Mouse (Mus musculus) liver, adult (tissue): ENCODE data around the gene Cdca5.

Source experiments
- GATA4 ChIP-seq: IDR thresholded peaks from 2 replicates; pipeline ENCODE4 v1.6.1; 2014; ENCODE audit warnings: mild to moderate bottlenecking, low read length; ENCODE audit not compliant: insufficient replicate concordance

The Cdca5 gene

GRCm38 (mm10) chr19:6084478-6085248 is at the start of gene Cdca5, which contains the start of gene Zfpl1:
TSS of gene Cdca5 (plus strand) at chr19:6084983.
TSS of gene Zfpl1 (minus strand) at chr19:6084956.
- peak; percentile 83; the same call in 1 of the 2 replicates for TF ChIP-seq GATA4

DNA sequence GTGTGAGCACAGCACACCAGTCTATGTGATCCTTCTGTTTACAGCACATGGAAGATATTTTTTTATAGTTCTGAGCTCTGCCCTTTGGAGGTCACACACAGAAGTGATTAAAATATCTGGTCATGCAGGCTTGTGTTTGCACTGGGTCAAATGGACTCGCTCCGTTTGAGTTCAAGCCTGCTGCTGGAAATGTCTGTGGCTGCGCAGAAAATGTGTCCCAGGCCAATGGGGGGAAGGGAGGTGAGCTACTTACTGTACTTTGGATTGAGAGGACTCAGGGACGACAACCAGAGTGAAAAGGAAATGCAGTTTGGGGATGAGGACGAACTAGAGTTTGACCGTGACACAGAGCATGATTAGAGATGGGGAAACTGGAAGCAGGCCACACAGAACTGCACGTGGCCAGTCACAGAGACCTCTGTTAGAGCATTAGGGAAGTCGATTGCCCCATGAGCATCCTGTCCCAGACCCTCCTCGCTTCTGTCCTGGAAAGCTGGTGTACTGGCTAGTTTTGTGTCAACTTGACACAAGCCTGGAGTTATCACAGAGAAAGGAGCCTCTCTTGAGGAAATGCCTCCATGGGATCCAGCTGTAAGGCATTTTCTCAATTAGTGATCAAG is 48.7 kb upstream of the Cdca5 start:
- TF ChIP-seq GATA4: peak; percentile 25; the same call in 1 of the 2 replicates

DNA sequence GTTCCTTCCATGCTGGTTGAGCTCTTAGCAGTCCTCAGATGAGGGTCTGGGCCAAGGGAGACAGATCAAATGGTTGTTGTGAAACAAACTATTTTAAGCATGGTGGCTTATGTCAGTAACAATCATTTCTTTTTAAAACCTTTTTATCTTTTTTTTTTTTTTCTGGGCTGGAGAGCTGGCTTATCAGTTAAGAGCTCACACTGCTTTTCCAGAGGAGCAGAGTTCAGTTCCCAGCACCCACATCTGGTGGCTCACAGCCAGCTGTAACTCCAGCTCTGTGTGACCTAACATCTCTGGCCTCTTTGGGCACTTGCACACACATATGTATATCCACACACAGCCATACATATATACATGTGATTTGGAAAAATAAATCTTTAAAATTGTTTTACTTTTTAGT is 47.1 kb upstream of the Cdca5 start:
- no peak for TF ChIP-seq GATA4

- no peak for TF ChIP-seq GATA4
These were observed 46.5 kb upstream of the Cdca5 start for GRCm38 (mm10) chr19:6038326-6038725.

DNA sequence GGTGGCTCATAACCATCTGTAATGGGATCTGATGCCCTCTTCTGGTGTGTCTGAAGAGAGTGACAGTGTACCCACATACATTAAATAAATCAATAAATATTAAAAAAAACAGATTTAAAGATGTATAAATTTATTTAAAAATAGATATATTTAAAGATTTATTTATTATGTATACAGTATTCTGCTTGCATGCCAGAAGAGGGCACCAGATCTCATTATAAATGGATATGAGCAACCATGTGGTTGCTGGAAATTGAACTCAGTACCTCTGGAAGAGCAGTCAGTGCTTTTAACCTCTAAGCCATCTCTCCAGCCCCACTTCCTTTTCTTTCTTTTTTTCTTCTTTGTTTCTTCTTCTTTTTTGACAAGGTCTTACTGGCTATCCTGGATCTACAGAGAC is 44.8 kb upstream of the Cdca5 start:
- no peak for TF ChIP-seq GATA4

GRCm38 (mm10) chr19:6042293-6042692 is 42.5 kb upstream of the Cdca5 start:
- no peak for TF ChIP-seq GATA4

- peak; percentile 11; the same call in 1 of the 2 replicates for TF ChIP-seq GATA4
These were observed 39.2 kb upstream of the Cdca5 start for GRCm38 (mm10) chr19:6045366-6046293.

DNA sequence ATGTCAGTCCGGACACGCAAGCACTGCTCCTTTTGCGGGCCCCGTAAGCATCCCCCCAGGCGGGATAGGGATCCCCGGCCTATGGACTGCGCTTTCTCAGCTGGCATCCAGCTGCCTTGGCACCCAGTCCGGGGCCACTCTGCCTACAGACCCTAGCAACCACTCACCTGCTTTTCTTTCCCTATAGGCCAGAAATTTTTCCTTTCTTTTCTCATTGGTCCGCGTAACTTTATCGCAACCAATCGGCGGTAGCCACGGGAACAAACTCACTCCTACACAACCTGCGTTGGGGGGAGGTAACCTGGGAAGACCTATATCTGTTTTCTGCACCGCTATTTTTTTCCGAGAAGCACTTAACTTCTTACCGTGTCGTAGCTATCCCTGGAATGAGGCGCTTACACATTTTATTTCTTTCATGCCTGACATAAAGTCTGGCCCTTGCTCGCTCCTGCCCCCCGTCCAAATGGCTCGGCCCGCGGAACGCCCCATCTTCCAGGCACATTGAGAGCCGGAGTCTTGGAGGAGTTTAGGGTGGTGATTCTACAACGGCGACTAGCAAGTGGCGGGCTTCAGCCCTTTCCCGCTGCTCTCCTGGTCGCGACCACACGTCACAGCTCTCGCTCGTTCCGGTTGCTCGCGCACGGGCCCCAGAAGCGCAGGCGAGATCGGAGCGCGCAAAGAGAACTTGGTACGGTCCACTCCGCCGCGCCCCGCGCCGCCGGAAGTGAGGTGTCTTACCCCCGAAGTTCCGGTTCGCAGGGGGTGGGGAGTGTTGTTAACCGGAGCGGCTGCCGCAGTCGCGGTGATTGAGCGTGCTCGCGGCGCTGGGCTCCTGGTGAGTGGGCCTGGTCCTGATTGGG is 38.3 kb upstream of the Cdca5 start, which contains the start of gene Syvn1:
Gene Syvn1 (plus strand): TSS at position 283 of the 860 bp plus-strand sequence.
- TF ChIP-seq GATA4: no peak

- no peak for TF ChIP-seq GATA4
These were observed 37.5 kb upstream of the Cdca5 start for GRCm38 (mm10) chr19:6047154-6047898.

DNA sequence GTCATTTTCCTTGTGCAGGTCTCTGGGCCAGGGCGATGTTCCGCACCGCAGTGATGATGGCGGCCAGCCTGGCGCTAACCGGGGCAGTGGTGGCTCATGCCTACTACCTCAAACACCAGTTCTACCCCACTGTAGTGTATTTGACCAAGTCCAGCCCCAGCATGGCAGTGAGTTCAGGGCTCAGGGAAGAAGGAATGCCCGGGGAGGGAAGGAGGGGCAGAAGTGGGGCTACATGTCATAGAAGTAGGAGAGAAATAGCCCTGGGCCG is 37.0 kb upstream of the Cdca5 start:
- no peak for TF ChIP-seq GATA4

- TF ChIP-seq GATA4: no peak
These were observed 35.9 kb upstream of the Cdca5 start for GRCm38 (mm10) chr19:6048681-6049410.

- no peak for TF ChIP-seq GATA4
These were observed 32.3 kb upstream of the Cdca5 start for GRCm38 (mm10) chr19:6052516-6052915.

DNA sequence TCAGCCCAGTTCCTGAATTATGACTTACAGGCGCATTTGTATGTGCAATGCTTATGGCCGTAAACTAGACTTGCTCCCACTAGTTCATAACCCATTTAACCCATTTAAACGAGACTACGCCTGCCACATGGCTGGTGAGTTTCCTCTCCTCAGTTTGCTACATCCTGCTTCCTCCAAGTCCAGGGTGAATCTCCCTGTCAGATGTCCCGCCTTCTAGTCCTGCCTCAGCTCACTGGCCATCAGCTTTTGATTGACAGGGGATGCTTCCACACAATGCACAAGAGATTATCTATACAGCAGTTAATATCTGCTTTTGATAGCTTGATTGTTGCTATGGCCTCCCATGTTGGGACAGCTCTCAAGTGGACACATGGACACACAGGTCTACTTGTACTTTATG is 30.5 kb upstream of the Cdca5 start:
- TF ChIP-seq GATA4: no peak
